Mouse (Mus musculus): Measurements from ENCODE around the gene Shank3. TPM values are rescaled to one million over a fixed set of nuclear protein-coding genes. Genes with fewer than 3 reads are reported as not detected.
A peak's percentile ranks its signal among the peaks of the same experiment; 100 is the strongest.

Shank3 gene
- polyA plus RNA-seq, 1 experiment from 2014 or later = 2.1 TPM

GRCm38 (mm10) chr15:89507751-89508150 is 8.3 kb downstream of the Shank3 start:
- no peak overlapping the region for H3K27ac ChIP-seq (replicated peaks)
- H3K4me1 ChIP-seq = no peaks in the 10 kb centered on the region
- peaks cover 33% of the 10 kb centered on the region for H3K36me3 ChIP-seq
- WGBS = 91% methylated on average over 8 of the region's 8 CpGs
- H3K27me3 ChIP-seq (ENCODE audit: low read depth, poor library complexity, severe bottlenecking) = no peaks in the 10 kb centered on the region
- DNase-seq (ENCODE audit: low spot score) = no peak
- no peak overlapping the region for H3K4me3 ChIP-seq
- H3K9me3 ChIP-seq (replicated peaks) = no peaks in the 10 kb centered on the region

- Histone ChIP-seq H3K27ac (replicated peaks) (no peak overlapping the region), H3K36me3 (peaks cover 4% of the 10 kb centered on the region), H3K4me3 (no peak overlapping the region), H3K27me3 (ENCODE audit: low read depth, poor library complexity, severe bottlenecking) (no peaks in the 10 kb centered on the region), H3K4me1 (peaks cover 10% of the 10 kb centered on the region; the same call in 1 of the 2 replicates), H3K9me3 (replicated peaks) (no peaks in the 10 kb centered on the region)
- WGBS = 80% methylated on average over 4 of the region's 4 CpGs
- DNase-seq (ENCODE audit: low spot score) = no peak
Measured at GRCm38 (mm10) chr15:89512679-89513078, 13.3 kb downstream of the Shank3 start.

GRCm38 (mm10) chr15:89521951-89522350 is 22.5 kb downstream of the Shank3 start:
- H3K27ac ChIP-seq (replicated peaks) = no peak overlapping the region
- peaks cover 13% of the 10 kb centered on the region for H3K4me1 ChIP-seq
- WGBS = 81% methylated on average over 7 of the region's 7 CpGs
- no peak for DNase-seq (ENCODE audit: low spot score)
- H3K36me3 ChIP-seq = peaks cover 4% of the 10 kb centered on the region; the same call in 1 of the 2 replicates
- no peaks in the 10 kb centered on the region for H3K9me3 ChIP-seq (replicated peaks)
- H3K4me3 ChIP-seq = no peak overlapping the region
- H3K27me3 ChIP-seq (ENCODE audit: low read depth, poor library complexity, severe bottlenecking) = peaks cover 53% of the 10 kb centered on the region

GRCm38 (mm10) chr15:89522566-89523282 is 23.3 kb downstream of the Shank3 start:
- DNase-seq (ENCODE audit: low spot score) = no peak
- Histone ChIP-seq H3K27me3 (ENCODE audit: low read depth, poor library complexity, severe bottlenecking) (peaks cover 53% of the 10 kb centered on the region), H3K9me3 (replicated peaks) (no peaks in the 10 kb centered on the region), H3K27ac (replicated peaks) (no peak overlapping the region), H3K36me3 (peaks cover 5% of the 10 kb centered on the region; the same call in 1 of the 2 replicates), H3K4me3 (peak overlapping the region; percentile 69; the same call in 1 of the 2 replicates), H3K4me1 (peaks cover 13% of the 10 kb centered on the region)
- WGBS = 88% methylated on average over 10 of the region's 10 CpGs

- whole genome bisulfite sequencing = 10% methylated on average over 37 of the region's 47 CpGs
- Histone ChIP-seq H3K4me3 (peak overlapping the region; percentile 69), H3K4me1 (peaks cover 13% of the 10 kb centered on the region), H3K36me3 (peaks cover 5% of the 10 kb centered on the region; the same call in 1 of the 2 replicates), H3K27ac (replicated peaks) (no peak overlapping the region), H3K9me3 (replicated peaks) (no peaks in the 10 kb centered on the region), H3K27me3 (ENCODE audit: low read depth, poor library complexity, severe bottlenecking) (peaks cover 53% of the 10 kb centered on the region)
- peak; percentile 36 for DNase-seq (ENCODE audit: low spot score)
Measured at GRCm38 (mm10) chr15:89523283-89523832, 23.9 kb downstream of the Shank3 start.

GRCm38 (mm10) chr15:89524001-89524571 is 24.7 kb downstream of the Shank3 start:
- 2% methylated on average over 52 of the region's 52 CpGs for WGBS

GRCm38 (mm10) chr15:89524611-89525415 is 25.4 kb downstream of the Shank3 start:
- Histone ChIP-seq H3K4me1 (peaks cover 13% of the 10 kb centered on the region), H3K27me3 (ENCODE audit: low read depth, poor library complexity, severe bottlenecking) (peaks cover 53% of the 10 kb centered on the region), H3K27ac (replicated peaks) (no peak overlapping the region), H3K9me3 (replicated peaks) (no peaks in the 10 kb centered on the region), H3K4me3 (peak overlapping the region; percentile 69), H3K36me3 (peaks cover 5% of the 10 kb centered on the region; the same call in 1 of the 2 replicates)
- WGBS = 73% methylated on average over 8 of the region's 8 CpGs
- DNase-seq (ENCODE audit: low spot score) = no peak

More at GRCm38 (mm10) chr15:89524001-89524571, 24.7 kb downstream of the Shank3 start:
- peak; percentile 44 for DNase-seq (ENCODE audit: low spot score)
- peaks cover 13% of the 10 kb centered on the region for H3K4me1 ChIP-seq
- no peak overlapping the region; the same call in 1 of the 2 replicates for H3K27ac ChIP-seq (replicated peaks)
- H3K9me3 ChIP-seq (replicated peaks) = no peaks in the 10 kb centered on the region
- H3K4me3 ChIP-seq = peak overlapping the region; percentile 69
- H3K36me3 ChIP-seq = peaks cover 5% of the 10 kb centered on the region; the same call in 1 of the 2 replicates
- peaks cover 53% of the 10 kb centered on the region for H3K27me3 ChIP-seq (ENCODE audit: low read depth, poor library complexity, severe bottlenecking)

- WGBS = 93% methylated on average over 8 of the region's 8 CpGs
- DNase-seq (ENCODE audit: low spot score) = no peak
Measured at GRCm38 (mm10) chr15:89525464-89525863, 26.0 kb downstream of the Shank3 start.

GRCm38 (mm10) chr15:89525896-89526295 is 26.5 kb downstream of the Shank3 start:
- Histone ChIP-seq H3K27me3 (ENCODE audit: low read depth, poor library complexity, severe bottlenecking) (peaks cover 52% of the 10 kb centered on the region), H3K27ac (replicated peaks) (no peak overlapping the region), H3K4me1 (peaks cover 16% of the 10 kb centered on the region), H3K4me3 (no peak overlapping the region), H3K9me3 (replicated peaks) (no peaks in the 10 kb centered on the region), H3K36me3 (peaks cover 5% of the 10 kb centered on the region; the same call in 1 of the 2 replicates)
- 89% methylated on average over 7 of the region's 7 CpGs for WGBS
- no peak for DNase-seq (ENCODE audit: low spot score)

More at GRCm38 (mm10) chr15:89525464-89525863, 26.0 kb downstream of the Shank3 start:
- Histone ChIP-seq H3K9me3 (replicated peaks) (no peaks in the 10 kb centered on the region), H3K27me3 (ENCODE audit: low read depth, poor library complexity, severe bottlenecking) (peaks cover 52% of the 10 kb centered on the region), H3K4me3 (no peak overlapping the region), H3K36me3 (peaks cover 5% of the 10 kb centered on the region; the same call in 1 of the 2 replicates), H3K4me1 (peaks cover 16% of the 10 kb centered on the region), H3K27ac (replicated peaks) (no peak overlapping the region)

GRCm38 (mm10) chr15:89526776-89527325 is 27.4 kb downstream of the Shank3 start:
- peaks cover 18% of the 10 kb centered on the region for H3K4me1 ChIP-seq
- 91% methylated on average over 19 of the region's 19 CpGs for WGBS
- peaks cover 5% of the 10 kb centered on the region; the same call in 1 of the 2 replicates for H3K36me3 ChIP-seq
- H3K9me3 ChIP-seq (replicated peaks) = no peaks in the 10 kb centered on the region
- no peak overlapping the region for H3K27ac ChIP-seq (replicated peaks)
- no peak for DNase-seq (ENCODE audit: low spot score)
- H3K4me3 ChIP-seq = no peak overlapping the region
- H3K27me3 ChIP-seq (ENCODE audit: low read depth, poor library complexity, severe bottlenecking) = peaks cover 52% of the 10 kb centered on the region

GRCm38 (mm10) chr15:89527466-89527865 is 28.0 kb downstream of the Shank3 start:
- 82% methylated on average over 7 of the region's 7 CpGs for WGBS
- peaks cover 50% of the 10 kb centered on the region for H3K27me3 ChIP-seq (ENCODE audit: low read depth, poor library complexity, severe bottlenecking)
- no peak overlapping the region for H3K27ac ChIP-seq (replicated peaks)
- no peak overlapping the region for H3K4me3 ChIP-seq
- peaks cover 24% of the 10 kb centered on the region for H3K4me1 ChIP-seq
- peaks cover 5% of the 10 kb centered on the region; the same call in 1 of the 2 replicates for H3K36me3 ChIP-seq
- no peaks in the 10 kb centered on the region for H3K9me3 ChIP-seq (replicated peaks)
- DNase-seq (ENCODE audit: low spot score) = no peak

All from midbrain, embryonic 10.5 days (tissue).